Mouse (Mus musculus): ENCODE data around the gene Nubpl. TPM values are rescaled to one million over a fixed set of nuclear protein-coding genes. Genes with fewer than 3 reads are reported as not detected.

The Nubpl gene
- polyA plus RNA-seq, 1 experiment from 2014 or later = 7.3 TPM

DNA sequence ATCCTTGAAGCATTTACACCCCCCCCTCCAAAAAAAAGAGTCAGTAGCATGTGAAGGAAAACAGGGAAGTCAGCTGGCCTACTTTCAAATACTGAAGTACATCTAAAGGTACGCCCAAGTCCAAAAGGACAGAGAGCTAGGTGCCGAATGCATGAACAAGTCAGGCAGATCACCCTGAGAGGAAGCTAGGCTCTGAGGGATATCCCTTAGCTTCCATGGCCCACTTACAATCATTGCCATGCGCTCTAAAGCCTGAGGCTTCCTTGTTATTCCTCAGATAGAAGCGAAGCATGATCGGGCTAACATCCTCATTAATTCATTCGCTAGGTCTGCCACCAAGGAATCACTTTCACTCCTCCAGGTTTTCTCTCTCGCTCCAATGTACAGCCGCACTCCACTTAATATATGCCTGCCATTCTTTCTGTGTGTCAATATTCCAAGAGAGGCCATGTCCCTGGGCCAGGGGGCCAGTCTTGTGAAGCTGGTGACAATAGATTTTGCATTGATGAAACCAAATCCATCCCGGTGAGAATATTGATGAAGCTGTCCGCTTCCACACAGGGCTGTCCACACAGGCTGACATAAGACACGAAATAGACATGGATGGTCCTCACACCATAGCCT is 237.7 kb downstream of the Nubpl start:
- Histone ChIP-seq H3K4me2 (no peak overlapping the region), H3K9me3 (replicated peaks) (no peaks in the 10 kb centered on the region), H3K4me1 (no peaks in the 10 kb centered on the region), H3K9ac (replicated peaks) (no peak overlapping the region), H3K27ac (replicated peaks) (no peak overlapping the region), H3K36me3 (no peaks in the 10 kb centered on the region), H3K4me3 (replicated peaks) (no peak overlapping the region), H3K27me3 (replicated peaks) (no peaks in the 10 kb centered on the region)
- no peak for ATAC-seq (ENCODE audit: low FRiP score)
- 85% methylated on average over 11 of the region's 11 CpGs for WGBS

DNA sequence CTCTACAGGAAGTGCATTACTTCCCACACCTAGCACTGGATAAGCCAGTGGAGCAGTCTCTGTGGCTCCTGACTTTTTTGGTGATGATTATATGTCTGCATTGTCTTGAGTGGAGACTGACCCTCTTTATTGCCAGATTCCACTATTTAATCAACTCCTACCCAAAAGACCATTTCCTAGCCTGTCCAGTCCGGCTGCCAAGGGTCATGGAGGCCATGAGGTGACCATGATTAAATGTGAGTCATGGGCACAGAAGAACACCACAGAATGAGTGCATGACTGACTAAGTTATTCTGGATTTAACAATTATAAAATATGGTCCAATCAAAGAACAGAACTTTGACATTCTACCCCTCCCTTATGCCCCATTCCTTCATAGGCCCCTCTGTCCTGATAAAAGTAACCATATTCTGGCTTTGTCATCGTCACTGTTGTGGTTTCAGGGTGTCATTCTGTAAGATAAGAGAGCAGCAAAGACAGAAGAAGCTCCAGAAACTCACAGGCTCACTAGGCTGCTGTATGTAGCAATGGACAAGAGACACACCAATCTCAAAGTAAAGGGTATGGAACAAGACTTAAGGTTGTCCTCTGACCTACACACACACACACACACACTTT is 240.7 kb downstream of the Nubpl start:
- Histone ChIP-seq H3K27ac (replicated peaks) (no peak overlapping the region), H3K9me3 (replicated peaks) (no peaks in the 10 kb centered on the region), H3K9ac (replicated peaks) (no peak overlapping the region), H3K27me3 (replicated peaks) (no peaks in the 10 kb centered on the region), H3K4me2 (no peak overlapping the region), H3K4me3 (replicated peaks) (no peak overlapping the region), H3K4me1 (no peaks in the 10 kb centered on the region), H3K36me3 (no peaks in the 10 kb centered on the region)
- no peak for ATAC-seq (ENCODE audit: low FRiP score)
- 68% methylated on average over 2 of the region's 2 CpGs for WGBS

GRCm38 (mm10) chr12:52346611-52347010 is 249.1 kb downstream of the Nubpl start:
- Histone ChIP-seq H3K4me2 (no peak overlapping the region), H3K9me3 (replicated peaks) (no peaks in the 10 kb centered on the region), H3K27ac (replicated peaks) (no peak overlapping the region), H3K9ac (replicated peaks) (no peak overlapping the region), H3K27me3 (replicated peaks) (no peaks in the 10 kb centered on the region), H3K4me3 (replicated peaks) (no peak overlapping the region), H3K36me3 (no peaks in the 10 kb centered on the region), H3K4me1 (no peaks in the 10 kb centered on the region)
- no peak; the same call in 1 of the 2 replicates for ATAC-seq (ENCODE audit: low FRiP score)
- WGBS = 36% methylated on average over 5 of the region's 5 CpGs

GRCm38 (mm10) chr12:52350276-52350675 is 252.7 kb downstream of the Nubpl start:
- Histone ChIP-seq H3K4me1 (no peaks in the 10 kb centered on the region), H3K27ac (replicated peaks) (no peak overlapping the region), H3K36me3 (no peaks in the 10 kb centered on the region), H3K9me3 (replicated peaks) (no peaks in the 10 kb centered on the region), H3K4me3 (replicated peaks) (no peak overlapping the region), H3K27me3 (replicated peaks) (no peaks in the 10 kb centered on the region), H3K9ac (replicated peaks) (no peak overlapping the region), H3K4me2 (no peak overlapping the region)
- ATAC-seq (ENCODE audit: low FRiP score) = no peak
- WGBS = 55% methylated on average over 3 of the region's 3 CpGs

DNA sequence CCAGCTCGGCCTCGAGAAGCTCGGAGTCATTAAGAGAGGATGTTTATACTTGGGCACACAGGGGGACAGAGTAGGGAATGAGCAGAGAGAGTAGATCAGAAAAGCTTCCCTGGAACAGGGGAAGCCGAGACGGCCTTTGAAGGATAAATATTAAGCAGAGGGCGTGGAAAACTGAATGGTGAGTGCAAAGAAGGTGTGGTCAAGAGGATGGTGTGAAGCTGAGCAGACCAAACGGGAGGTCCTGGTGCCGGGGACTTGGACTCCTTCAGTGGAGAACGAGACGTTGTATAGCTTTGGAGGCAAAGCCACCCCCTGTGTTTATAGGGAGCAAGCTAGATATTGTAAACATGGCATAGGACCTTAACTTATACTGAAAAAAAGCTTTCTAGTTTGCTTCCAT is 261.9 kb downstream of the Nubpl start:
- Histone ChIP-seq H3K27me3 (replicated peaks) (no peaks in the 10 kb centered on the region), H3K9ac (replicated peaks) (no peak overlapping the region), H3K4me3 (replicated peaks) (no peak overlapping the region), H3K4me1 (no peaks in the 10 kb centered on the region), H3K36me3 (no peaks in the 10 kb centered on the region), H3K27ac (replicated peaks) (no peak overlapping the region), H3K9me3 (replicated peaks) (no peaks in the 10 kb centered on the region), H3K4me2 (no peak overlapping the region)
- no peak for ATAC-seq (ENCODE audit: low FRiP score)
- WGBS = 81% methylated on average over 10 of the region's 10 CpGs

- no peak overlapping the region for H3K27ac ChIP-seq (replicated peaks)
- no peak overlapping the region for H3K4me3 ChIP-seq (replicated peaks)
- no peak for ATAC-seq (ENCODE audit: low FRiP score)
- H3K27me3 ChIP-seq (replicated peaks) = no peaks in the 10 kb centered on the region
- H3K36me3 ChIP-seq = no peaks in the 10 kb centered on the region
- WGBS = 80% methylated on average over 3 of the region's 3 CpGs
- no peak overlapping the region for H3K4me2 ChIP-seq
- H3K9ac ChIP-seq (replicated peaks) = no peak overlapping the region
- H3K4me1 ChIP-seq = no peaks in the 10 kb centered on the region
- H3K9me3 ChIP-seq (replicated peaks) = no peaks in the 10 kb centered on the region
Observed at GRCm38 (mm10) chr12:52360136-52360535, 262.6 kb downstream of the Nubpl start.

- no peak overlapping the region for H3K4me2 ChIP-seq
- no peak for ATAC-seq (ENCODE audit: low FRiP score)
Observed at GRCm38 (mm10) chr12:52361198-52361597, 263.7 kb downstream of the Nubpl start.

More at GRCm38 (mm10) chr12:52361198-52361597, 263.7 kb downstream of the Nubpl start:
- H3K4me1 ChIP-seq = no peaks in the 10 kb centered on the region
- 37% methylated on average over 6 of the region's 6 CpGs for WGBS
- no peak overlapping the region for H3K27ac ChIP-seq (replicated peaks)
- H3K36me3 ChIP-seq = no peaks in the 10 kb centered on the region
- H3K9me3 ChIP-seq (replicated peaks) = no peaks in the 10 kb centered on the region
- no peak overlapping the region for H3K9ac ChIP-seq (replicated peaks)
- no peaks in the 10 kb centered on the region for H3K27me3 ChIP-seq (replicated peaks)
- no peak overlapping the region for H3K4me3 ChIP-seq (replicated peaks)

Other genes with a start within 250 kb of the Nubpl start
- 5.8 and 6.8 TPM in 2 replicates for gene Heatr5a, start 126.4 kb upstream of the Nubpl start, polyA plus RNA-seq (2015; fragmentation: Nextera tagmentation; extraction: Ambion mirVana)
- gene Dtd2, start 91.2 kb upstream of the Nubpl start, polyA plus RNA-seq (2015; fragmentation: Nextera tagmentation; extraction: Ambion mirVana) = 20.9 and 21.2 TPM in 2 replicates
- not detected in 2 replicates for gene Gpr33, start 69.7 kb upstream of the Nubpl start, polyA plus RNA-seq (2015; fragmentation: Nextera tagmentation; extraction: Ambion mirVana)

Data from neural tube, embryonic 15.5 days (tissue).